Mouse (Mus musculus): ENCODE measurements around the gene Ppa2.

- TF ChIP-seq CTCF (IDR thresholded peaks at IDR 0.05; ENCODE audit: low read depth) (no peak), EP300 (IDR thresholded peaks at IDR 0.05; ENCODE audit: low read depth) (no peak)
These were observed 2.4 kb downstream of the Ppa2 start for GRCm38 (mm10) chr3:133312331-133312730.

All from heart, postnatal 0 days (tissue).